Mouse (Mus musculus): ENCODE measurements around the gene Serping1.
A peak's percentile ranks its signal among the peaks of the same experiment; 100 is the strongest.
"Not testable (repeated sequence)": the region's sequence is repeated elsewhere in the genome, so short reads cannot be mapped to it uniquely, and the experiment has no call there.

Gene Serping1

DNA sequence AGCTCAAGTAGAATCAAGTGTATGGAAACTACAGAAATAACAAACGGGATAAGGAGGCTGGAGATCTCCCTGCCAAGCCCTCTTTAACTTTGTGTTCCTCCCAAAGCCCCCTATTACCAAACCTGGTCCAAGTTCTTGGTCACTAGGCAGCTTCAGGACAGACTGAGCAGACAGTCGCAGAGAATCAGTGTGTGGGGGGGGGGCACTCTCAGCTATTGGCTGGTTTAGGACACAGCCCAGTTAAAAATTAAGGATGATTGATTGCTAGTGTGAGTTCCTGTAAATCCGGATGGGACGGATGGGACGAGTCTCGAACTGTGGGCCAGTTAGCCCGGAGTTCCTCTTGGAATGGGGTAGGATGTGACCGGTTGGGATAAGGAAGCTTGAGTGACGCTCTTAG, at the start of gene Serping1:
Gene Serping1, minus strand, starts transcription at position 204 of the 400 bp plus-strand sequence.
- peak; percentile 28 to 34 for DNase-seq (ENCODE audit: low spot score in 2 of 2)

DNA sequence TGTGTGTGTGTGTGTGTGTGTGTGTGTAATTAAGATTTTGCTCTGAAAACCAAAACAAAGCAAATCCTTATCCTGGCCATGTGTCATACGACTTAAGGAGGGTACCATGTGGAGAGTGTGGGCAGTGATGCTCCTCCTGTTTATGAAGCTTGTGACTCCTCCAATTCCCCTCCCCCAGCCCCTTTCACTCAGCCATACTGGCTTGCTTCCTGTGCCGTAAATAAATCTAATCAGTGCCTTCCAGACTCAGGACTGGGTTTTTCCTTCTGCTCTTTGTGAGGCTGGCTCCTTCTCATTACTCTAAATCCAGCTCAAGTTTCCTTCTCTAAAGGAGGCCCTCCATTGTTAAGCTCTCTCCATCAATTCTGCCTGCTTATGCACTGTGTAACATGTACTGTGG, 48.0 kb upstream of the Serping1 start:
- no peak for DNase-seq (ENCODE audit: low spot score in 2 of 2)

DNA sequence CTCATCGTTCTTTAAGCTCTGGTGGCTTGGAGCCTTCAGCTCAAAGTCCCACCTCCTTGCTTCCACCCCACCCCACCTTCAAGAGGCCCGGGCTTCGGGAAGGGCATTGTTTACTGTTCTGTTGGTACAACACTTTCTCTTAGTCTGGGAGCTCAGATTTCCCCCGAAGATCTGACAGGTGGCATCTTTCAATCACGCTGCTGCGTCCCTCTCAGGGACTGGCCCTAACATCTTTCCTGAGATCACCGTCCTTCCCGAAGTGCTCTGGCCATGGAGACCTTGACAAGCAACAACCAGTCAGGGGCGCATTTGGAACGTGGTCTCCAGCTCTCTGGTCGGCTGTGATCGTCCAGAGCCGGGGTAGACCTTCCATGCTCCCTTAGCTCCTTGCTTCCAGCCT, 47.3 kb upstream of the Serping1 start, which contains the start of gene Smtnl1:
Gene Smtnl1, minus strand, starts transcription at position 101 of the 400 bp plus-strand sequence.
- DNase-seq (ENCODE audit: low spot score in 2 of 2): no peak

DNA sequence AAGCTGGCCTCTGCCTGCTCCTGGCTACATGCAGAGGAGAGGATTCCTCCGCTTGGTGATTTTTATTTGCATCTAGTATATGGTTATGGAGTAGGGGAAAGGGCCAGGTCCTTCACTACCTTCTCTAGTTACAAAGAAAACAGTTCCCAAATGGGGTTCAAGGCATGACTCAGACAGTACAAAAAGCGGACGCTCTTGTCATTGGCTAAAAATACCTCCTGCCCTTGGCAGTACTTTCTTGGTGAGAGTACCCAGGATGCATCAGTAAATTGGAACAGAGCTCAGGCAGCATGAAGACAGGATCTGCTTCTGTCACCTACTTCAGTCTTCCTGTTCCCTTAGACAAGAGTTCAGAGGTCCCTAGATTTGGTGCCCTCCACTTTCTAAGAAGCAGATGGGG, 44.6 kb upstream of the Serping1 start:
- peak; percentile 51 to 61 for DNase-seq (ENCODE audit: low spot score in 2 of 2)

DNA sequence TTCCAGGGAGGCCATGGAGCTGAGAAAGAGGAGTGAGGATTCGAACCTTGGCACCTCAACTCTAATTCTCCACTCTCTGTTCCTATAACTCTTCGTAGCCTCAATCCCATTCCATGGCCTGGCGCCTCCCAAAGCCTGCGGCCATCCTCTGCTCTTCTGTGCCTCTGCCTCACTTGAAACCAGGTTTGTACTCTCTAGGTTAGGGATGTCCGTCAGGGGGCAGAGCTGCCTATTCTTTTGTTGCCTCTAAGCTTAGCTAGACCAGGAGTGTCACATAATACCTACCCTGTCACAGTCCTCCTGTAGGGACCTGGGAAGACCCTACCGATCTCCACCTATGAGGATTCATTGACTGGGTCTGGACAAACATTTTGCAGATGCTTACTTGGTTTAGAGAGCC, 37.4 kb upstream of the Serping1 start:
- DNase-seq (ENCODE audit: low spot score in 2 of 2): no peak

DNA sequence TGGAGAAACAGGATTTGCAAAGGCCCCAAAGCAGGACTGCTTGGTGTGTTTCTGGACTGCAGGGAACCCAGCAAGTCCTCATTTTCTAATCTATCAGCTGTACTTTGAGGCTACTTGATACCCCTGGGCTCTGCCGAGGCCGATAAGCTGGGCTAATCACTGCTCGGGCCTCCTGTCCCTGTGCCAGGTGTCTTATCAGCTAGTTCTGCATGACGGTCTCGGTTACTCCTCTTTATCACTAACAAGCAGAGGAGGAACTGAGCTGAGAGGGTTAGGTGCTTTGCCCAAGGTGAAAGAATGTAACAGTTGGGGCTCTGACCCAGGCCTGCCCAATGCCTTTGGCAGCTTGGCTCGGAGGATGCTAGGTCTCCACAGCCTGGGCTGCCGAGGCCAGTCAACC, 36.6 kb upstream of the Serping1 start:
- DNase-seq (ENCODE audit: low spot score in 2 of 2): peak in 1 of 2 experiments; percentile 28

DNA sequence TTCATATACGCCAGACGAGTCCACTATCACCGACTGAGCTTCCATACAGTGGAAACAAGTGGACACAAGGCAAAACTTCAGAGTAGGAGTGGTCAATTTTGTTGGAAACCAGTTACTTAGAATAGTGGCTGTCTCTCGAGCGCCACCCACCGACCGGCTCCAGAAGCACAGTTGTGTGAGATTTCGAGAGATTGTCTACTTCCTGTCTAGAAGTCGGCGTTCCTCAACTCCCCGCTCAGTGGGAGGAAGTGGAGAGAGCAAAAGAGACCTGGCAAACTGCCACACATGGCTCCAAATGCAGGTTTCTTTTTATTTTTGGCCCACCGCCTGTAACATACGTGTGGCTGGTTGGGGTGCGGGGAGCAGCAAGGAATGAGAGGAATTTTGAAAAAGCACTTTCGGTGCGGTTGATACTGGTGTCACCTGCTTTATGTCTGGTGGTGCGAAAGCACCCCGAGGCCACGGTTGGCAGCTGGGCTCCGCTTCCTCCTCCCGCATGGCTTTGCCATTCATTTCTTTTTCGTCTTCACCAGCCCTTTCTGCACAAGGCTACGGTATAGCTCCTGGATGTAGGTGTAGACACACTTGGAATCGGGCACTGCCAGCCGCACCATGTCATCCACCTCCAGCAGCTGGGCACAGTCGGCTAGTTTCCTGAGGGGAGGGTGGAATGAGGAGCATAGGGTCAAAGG, 35.8 kb upstream of the Serping1 start:
- DNase-seq (ENCODE audit: low spot score in 2 of 2): peak; percentile 78 to 90

DNA sequence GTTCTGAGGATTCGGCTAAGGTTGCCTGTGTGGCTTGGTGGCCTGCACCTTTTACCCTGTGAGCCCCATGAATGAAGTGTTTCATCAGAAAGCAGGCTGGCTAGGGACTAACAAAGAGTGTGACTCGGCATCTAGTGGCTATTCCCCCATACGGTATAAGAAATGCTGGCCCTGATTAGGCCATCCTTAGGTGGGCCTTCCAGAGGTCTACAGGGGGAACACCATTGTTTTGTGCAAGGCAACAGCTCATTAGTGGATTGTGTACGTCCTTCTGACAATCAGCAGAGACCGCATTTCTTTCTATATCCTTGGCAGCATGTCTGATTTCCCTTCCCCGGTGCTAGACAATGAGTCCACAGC, 35.3 kb upstream of the Serping1 start:
- DNase-seq (ENCODE audit: low spot score in 2 of 2): no peak

DNA sequence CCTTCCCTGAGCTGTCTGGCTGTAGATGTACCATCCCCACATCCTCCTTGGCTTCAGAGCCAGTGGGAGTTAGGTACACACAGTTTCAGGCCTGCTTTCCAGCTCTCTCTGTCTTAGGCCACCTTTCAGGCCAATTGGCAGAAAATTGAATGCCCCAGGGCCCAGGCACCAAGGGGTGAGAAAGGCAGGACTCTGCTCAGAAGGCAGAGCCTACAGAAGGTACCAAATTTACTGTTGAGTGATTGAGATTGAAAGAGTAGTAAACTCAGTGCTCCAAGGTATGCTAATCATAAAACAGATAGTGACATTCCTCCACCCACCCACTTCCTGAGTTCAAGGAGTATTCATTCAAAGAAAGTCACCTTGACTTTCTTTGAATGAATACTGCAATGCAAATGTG, 34.1 kb upstream of the Serping1 start:
- DNase-seq (ENCODE audit: low spot score in 2 of 2): no peak

DNA sequence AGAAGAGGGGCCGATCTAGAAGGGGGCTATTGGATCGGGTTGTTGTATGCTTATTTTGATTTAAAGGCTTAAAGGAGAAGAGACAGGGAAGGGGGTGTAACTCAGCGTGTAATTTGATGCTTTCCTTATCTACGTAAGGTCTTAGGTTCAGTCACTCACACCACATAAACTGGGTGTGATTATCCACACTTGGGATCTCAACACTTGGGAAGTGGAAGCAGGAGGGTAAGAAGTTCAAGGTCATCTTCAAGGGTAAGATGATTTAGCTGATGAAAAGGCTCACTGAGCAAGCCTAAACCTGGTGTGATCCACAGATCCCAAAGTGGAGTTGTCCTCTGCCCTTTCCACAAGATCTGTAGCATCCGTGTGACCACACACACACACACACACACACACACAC, 31.3 kb upstream of the Serping1 start:
- no peak for DNase-seq (ENCODE audit: low spot score in 2 of 2)

DNA sequence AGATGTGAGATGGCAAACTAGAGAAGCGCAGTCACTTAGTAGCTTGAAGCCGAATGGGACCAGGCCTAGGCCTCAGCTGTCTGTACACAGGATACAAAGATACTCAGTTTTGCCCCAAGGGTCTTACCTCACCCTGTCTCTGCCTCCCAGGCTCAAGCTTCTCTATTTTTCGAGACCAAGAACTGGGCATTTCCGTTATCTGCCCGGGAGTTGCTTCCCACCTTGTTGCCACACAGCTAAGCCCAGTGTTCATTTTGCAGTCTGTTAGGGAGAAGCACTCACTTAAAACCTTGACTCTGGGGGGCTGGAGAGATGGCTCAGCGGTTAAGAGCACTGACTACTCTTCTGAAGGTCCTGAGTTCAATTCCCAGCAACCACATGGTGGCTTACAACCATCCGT, 28.7 kb upstream of the Serping1 start:
- DNase-seq (ENCODE audit: low spot score in 2 of 2): no peak

DNA sequence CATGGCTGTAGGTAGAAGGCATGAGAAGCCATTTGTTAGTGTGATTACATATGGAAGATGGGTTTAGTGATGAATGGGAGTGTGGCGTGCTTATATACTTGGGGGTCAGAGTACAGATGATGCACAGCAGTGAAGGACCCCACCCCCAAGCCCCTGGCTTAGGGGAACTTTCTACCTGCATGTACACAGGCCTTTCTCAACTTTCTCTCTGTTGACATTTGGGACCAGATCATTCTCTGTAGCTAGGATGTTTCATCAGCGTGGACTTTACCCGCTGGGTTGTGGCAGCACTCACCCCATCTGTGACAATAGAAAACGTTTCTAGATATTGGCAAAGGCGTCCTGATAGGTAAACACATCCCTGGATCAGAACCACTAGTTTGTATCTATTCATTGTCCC, 26.0 kb upstream of the Serping1 start:
- not testable (repeated sequence) for DNase-seq (ENCODE audit: low spot score in 2 of 2)

DNA sequence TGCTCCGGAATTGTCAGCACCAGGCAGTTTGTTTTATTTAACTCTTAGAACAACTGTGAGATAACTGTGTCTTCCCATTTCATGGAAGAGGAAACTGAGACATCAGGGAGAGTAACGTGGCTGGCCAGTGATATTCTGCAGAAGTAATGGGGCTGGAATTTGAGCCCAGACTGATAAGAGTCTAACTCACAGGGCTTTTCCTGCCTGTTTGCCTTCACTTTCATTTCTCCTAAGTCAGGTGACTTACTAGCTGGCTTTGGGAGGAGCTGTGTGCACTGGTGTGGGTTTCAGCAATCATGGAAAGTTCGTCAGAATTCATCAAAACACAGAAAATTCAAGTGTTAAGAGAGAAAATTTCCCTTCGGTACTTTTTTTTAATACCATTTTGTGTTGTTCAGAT, 25.1 kb upstream of the Serping1 start:
- peak in 1 of 2 experiments; percentile 31 for DNase-seq (ENCODE audit: low spot score in 2 of 2)

DNA sequence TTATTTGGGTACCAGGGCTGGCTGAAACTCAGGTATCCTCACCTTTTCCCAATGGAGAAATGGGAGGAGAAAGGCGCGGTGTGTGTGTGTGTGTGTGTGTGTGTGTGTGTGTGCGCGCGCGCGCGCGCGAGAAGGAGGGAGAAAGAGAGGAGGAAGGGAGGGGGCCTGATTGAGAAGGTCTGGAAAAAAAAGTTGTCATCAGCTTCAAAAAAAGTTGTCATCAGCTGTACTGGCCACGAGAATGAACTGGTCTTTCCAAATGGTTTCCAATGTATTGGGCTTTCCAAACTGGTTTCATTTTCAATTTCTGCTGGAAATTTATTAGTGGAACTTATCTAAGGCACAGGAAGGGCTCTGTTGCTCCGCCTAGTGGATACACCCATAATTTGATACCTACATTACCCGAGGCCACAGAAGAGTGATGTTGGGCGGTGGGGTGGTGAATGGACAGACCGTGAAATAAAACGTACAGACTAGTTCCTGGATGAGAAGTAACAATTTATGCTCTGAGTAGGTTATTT, 23.9 kb upstream of the Serping1 start:
- peak; percentile 81 to 87 for DNase-seq (ENCODE audit: low spot score in 2 of 2)

DNA sequence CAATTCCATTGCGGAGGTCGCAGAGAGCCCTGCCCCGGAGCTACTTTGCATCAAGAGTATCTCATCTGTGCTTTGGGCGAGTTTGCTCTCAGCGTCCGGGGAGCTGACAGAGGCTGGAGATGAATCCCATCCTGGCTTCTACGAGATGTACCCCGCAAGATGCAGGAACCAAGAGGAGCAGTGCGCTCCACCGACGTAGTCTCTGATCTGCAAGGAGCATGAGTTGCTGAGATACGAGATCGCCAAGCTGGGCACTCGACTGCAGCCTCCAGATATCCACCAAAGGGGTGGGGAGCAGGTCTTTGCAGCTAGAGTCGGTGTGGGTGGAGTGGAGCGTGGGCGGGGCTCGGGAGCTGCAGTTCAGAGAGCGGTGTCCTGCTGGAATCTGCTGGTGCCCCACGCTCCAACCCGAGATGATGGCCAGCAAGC, 23.3 kb upstream of the Serping1 start, which contains the start of gene Ube2l6:
Gene Ube2l6, plus strand, starts transcription at position 336 of the 429 bp plus-strand sequence.
- peak; percentile 63 to 71 for DNase-seq (ENCODE audit: low spot score in 2 of 2)

DNA sequence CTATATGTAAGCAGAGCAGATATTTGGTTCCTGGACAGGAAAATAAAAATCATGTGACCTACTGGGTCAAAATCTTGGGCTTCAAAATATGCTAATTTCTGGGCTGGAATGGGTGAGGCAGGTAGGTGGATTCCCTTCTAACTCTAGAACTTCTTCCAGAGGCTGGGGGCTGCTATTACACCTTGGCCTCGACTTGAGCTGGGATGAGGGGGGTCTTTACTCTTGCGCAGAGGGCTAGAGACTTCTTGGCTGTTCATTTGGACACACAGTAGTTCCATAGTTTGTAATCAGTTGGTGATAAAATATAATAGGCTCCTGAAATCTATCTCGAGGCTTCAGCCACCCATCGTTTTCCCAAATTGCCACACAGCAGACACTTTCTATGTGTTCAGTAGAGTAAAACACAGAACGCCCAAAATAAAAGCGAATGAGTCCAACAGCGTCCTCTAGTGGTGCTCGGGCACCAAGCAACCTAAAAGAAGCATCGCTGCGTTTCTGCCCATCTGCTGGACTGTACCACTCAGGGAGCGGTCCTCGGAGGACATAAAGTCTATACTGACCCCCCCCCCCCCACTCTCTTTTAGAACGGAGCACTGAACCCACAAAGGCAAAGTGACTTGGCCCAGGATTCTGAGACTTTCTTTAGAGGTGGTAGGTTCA, 22.7 kb upstream of the Serping1 start:
- peak; percentile 63 to 84 for DNase-seq (ENCODE audit: low spot score in 2 of 2)

DNA sequence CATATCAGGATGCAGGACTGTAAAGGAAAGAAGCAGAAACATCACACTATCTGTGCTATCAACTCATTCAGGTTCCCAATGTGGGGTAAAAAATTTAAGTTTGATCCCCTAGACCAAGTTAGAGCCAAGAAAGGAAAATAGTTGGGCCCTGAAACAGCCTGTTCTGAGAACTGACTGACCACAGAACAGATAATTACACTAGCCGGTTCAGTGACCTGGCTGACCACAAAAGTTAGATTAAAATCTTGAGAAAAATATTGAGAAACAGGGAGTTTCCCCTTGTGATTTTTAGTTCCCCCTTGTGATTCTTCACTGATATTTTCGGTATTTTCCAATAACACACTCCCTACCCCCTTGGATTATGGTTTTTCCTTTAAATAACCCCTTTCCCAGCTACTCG, 18.6 kb upstream of the Serping1 start:
- no peak for DNase-seq (ENCODE audit: low spot score in 2 of 2)

DNA sequence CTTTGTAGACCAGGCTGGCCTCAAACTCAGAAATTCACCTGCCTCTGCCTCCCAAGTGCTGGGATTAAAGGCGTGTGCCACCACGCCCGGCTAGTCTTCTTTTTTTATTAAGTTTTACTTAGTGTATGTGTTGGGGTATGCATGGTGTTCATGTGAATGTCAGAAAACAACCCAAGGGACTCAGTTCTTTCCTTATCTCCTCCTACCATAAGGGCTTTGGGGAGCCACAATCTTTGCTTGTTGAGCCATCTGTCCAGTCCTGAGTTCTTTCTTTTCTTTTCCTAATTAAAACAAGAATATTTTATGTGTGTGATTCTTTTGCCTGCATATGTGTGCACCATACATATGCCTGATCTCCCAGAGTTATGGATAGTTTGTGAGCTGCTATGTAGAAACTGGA, 17.9 kb upstream of the Serping1 start:
- DNase-seq (ENCODE audit: low spot score in 2 of 2): no peak

DNA sequence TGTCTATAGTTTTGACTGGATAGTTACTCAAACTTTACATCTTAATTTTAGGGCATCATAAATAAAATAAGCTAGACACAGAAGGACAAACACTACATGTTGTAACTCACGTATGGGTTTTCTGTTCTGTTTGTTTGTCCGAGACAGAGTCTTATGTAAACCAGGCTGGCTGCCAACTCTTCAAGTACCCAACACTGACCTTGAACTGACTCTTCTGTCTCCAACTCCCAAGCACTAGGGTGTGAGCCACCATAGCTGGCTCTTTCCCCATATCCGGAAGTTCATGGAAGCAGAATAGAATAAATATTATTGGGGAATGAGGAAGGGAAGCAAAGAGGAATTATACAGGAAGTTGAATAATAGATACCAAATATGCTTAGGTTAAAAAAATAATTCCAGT, 17.3 kb upstream of the Serping1 start:
- DNase-seq (ENCODE audit: low spot score in 2 of 2): no peak

DNA sequence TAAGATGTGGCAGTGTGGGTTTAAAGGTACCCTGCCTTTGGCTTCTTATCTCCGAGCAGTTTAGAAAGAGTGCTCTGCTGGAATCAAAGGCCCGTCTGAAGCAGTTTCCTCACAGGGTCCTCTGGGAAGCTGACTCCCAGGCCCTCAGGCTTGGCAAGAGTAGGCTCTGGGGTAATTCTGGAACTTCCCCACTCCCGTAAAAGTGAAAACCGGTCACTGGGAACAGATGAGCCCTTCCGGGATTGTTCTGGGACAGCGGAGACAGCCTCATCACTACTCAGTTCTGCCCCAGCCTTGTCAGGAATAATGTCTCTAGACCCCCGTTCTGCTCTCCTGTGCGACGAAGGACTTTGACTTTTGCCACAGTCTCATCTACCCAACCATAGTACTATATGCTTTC, 15.2 kb upstream of the Serping1 start:
- DNase-seq (ENCODE audit: low spot score in 2 of 2): peak; percentile 32 to 50

DNA sequence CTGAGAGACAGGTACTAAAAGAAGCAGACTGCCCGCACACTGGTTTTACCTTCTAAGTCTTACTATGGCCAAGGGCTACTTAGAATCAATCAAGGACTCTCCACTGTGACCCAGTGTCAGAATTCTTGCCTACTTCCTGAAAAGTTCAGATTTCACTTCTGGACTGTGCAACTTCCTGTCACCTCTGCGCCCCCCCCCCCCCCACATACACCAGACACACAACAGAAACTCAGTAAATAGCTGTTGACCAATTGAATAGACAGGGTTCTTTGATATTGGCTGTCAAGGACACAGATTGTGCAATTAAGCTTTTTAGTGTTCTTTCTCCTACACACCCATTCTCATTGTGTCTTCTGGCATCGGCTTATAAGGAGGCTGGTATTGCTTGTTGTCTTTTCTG, 13.1 kb upstream of the Serping1 start:
- DNase-seq (ENCODE audit: low spot score in 2 of 2): no peak

DNA sequence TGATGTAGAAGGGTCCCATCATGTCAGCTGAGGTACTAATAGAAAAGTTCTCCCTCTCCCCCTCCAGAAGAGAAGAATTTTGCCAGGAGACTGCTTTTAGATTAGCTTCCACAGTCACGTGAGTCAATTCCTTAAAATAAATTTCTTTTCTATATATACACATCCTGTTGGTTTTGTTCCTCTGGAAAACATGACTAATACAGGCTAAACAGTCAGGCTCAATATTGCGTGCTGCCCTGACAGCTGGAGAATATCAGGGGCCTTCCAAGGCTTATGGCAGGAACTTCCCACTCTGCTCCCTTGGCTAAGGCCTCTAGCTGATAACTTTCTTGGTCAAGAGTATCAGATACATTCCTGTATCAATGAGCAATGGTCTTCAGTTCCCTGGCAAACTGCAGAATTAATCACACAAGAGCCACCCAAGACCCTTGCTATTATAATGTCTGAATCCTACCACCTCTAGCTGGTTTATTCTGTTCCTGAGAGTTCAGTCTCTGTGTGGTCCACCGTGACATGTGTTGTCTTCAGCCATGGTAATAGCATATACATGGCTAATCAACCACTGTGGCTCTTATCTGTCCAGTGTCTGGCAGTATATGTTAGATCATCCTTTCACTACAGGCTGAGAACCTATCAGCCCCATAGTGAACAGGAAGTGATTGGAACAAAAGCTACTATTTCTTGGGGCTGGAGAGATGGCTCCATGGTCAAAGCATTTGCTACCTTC, 8.8 kb upstream of the Serping1 start:
- DNase-seq (ENCODE audit: low spot score in 2 of 2): peak; percentile 64 to 66
